Mouse (Mus musculus) heart, embryonic 10.5 days (tissue): ENCODE data around the gene Dlg3. TPM values are rescaled to one million over a fixed set of nuclear protein-coding genes. Genes with fewer than 3 reads are reported as not detected.

Experiments
- DNase-seq: peaks from one replicate; pipeline ENCODE4 v3.0.0-alpha.2; 2017; ENCODE audit warnings: low spot score
- H3K27ac ChIP-seq: fragments of 300-500 bp; sonication (generic); 2 replicates; pipeline ENCODE4 v1.5.1; 2016; ENCODE audit warnings: mild to moderate bottlenecking
- H3K27me3 ChIP-seq: fragments of 300-500 bp; sonication (generic); 2 replicates; pipeline ENCODE4 v1.6.1; 2016; ENCODE audit warnings: mild to moderate bottlenecking; ENCODE audit not compliant: poor library complexity, insufficient read depth, severe bottlenecking
- H3K36me3 ChIP-seq: fragments of 300-500 bp; sonication (generic); 2 replicates; pipeline ENCODE4 v1.6.1; 2016; ENCODE audit warnings: mild to moderate bottlenecking, moderate library complexity
- H3K4me1 ChIP-seq: fragments of 300-500 bp; sonication (generic); 2 replicates; pipeline ENCODE4 v1.6.1; 2016; ENCODE audit warnings: mild to moderate bottlenecking
- H3K4me3 ChIP-seq: fragments of 300-500 bp; sonication (generic); 2 replicates; pipeline ENCODE4 v1.5.1; 2016; ENCODE audit warnings: mild to moderate bottlenecking, moderate library complexity
- H3K9me3 ChIP-seq: fragments of 300-500 bp; sonication (generic); 2 replicates; pipeline ENCODE4 v1.6.1; 2016; ENCODE audit warnings: mild to moderate bottlenecking, moderate library complexity
- WGBS: fragments of 180-500 bp; shearing (Covaris S2); methylation state at CpG from one replicate; pipeline ENCODE4 v1.1.7; 2016; 5-methylcytosine and 5-hydroxymethylcytosine counted together
- polyA plus RNA-seq: library from polyadenylated mRNA; unstranded; fragments of >200 nt; fragmentation: Nextera tagmentation; extraction: Ambion mirVana; gene quantifications from 2 replicates; pipeline ENCODE4 v1.2.1, GENCODE M21; 2016

The Dlg3 gene
- polyA plus RNA-seq: 3.4 and 8.5 TPM in 2 replicates

DNA sequence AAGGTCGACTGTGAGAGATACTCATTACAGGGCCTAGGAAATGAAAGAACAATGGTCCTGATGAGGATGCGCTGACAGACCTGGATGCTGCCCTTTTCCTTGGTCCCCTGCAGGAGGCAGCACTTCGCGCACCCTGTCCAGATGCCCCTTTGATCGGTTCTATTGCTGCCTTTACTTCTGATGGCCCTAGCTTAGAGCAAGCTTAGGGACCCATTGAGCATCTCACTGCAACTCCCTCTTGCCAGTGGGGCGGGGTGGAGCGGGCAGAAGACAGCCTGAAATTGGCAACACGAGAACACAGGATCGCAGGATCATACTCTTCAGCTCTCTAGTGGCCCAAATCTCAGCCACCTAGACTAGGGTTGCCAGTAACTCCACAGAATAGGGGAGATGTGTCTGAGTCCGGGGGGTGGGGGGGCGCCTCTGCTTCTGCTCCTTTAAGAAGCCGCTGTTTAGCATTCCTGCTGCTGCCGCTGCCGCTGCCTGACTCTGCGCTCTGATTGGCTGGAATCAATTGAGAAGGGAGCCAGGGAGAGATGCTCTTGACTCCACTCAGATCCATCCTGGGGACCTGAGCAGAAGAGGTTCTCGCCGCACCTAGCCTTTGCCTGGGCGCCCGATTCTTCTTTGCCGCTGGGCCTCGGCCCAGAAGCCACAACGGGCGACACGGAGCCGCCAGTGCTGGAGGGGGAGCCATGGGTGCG, at the start of gene Dlg3:
Dlg3 (plus strand) TSS at position 542 of the 704 bp plus-strand sequence.
- H3K4me3 ChIP-seq: peak within 1 kb of the TSS; percentile 55
- peaks cover 46% of the 10 kb centered on the region for H3K27me3 ChIP-seq
- H3K4me1 ChIP-seq: peaks cover 6% of the 10 kb centered on the region
- no peak within 1 kb of the TSS; the same call in 1 of the 2 replicates for H3K27ac ChIP-seq
- no peaks in the 10 kb centered on the region for H3K36me3 ChIP-seq
- WGBS: 17% methylated on average over 25 of the region's 26 CpGs
- DNase-seq: no peak
- H3K9me3 ChIP-seq: no peaks in the 10 kb centered on the region

DNA sequence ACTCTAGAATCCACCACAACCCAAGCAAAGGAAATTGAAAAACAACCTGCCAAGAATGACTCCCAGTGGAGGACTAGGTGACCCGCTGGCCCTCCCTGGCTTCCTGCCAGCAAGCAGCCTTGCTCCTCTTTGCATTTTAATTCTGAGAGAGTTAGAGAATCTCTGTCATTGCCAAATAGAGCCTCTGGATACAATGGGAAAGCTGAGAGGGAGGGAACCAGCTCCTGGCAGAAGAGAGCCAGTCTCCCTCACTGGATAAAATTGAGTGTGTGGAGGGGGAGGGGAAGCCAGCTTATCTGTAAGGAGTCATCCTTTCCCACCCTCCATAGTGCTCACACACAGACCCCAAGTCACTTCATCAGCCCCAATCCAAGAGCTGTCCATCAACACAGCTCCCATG, 38.6 kb upstream of the Dlg3 start:
- DNase-seq: no peak
- Histone ChIP-seq H3K9me3 (no peaks in the 10 kb centered on the region), H3K4me1 (peaks cover 8% of the 10 kb centered on the region; the same call in 1 of the 2 replicates), H3K27ac (no peak overlapping the region), H3K4me3 (no peak overlapping the region), H3K27me3 (peaks cover 50% of the 10 kb centered on the region), H3K36me3 (peaks cover 30% of the 10 kb centered on the region; the same call in 1 of the 2 replicates)
- WGBS: 34% methylated on average over 1 of the region's 1 CpGs

DNA sequence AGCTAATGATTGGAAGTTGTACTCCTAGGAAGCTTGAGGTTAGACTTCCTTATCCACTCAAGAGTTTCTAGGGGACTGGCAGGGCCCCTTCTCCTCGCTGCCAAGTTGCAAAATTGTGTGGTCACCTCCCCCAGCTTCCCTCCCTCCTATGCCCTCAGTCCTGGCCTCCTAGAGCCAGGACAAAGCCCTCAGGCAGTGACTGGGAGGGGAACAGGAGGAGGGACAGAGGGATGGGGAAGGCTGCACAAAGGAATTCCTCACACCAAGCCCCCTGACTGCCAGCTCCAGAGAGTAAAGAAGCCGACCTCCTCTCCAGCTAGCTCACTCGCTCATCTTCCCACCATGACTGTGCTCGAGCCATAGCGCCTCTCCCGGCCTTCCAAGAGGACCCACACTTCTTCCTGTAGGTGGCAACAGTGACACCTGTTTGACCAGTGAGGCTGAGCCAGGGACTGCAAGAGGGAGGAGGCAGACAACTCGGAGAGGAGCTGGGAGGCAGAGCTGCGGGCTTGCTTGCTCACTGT, 37.8 kb upstream of the Dlg3 start, which contains the start of gene Gdpd2:
Gdpd2 (plus strand) TSS at position 209 of the 524 bp plus-strand sequence.
- peak within 1 kb of the TSS; percentile 40 for H3K4me3 ChIP-seq

DNA sequence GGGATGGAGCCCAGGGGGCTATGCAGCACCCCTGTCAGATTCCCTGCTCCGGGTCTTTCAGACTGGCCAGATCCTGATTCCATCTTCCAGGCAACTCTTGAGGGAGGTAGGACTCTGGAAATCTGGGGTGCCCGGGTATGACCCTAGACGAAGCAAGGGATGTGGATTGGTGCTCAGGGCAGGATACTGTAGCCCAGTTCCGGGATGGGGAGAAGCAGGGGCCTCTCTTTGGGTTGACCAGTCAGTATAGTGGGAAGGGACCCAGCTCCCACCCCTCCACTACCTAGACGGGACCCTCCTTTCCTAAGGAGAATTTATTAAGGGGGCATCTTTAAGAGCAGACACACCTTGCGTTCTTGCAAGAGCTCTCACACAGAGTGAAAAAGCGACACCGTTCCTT, 37.3 kb upstream of the Dlg3 start:
- DNase-seq: no peak
- Histone ChIP-seq H3K27me3 (peaks cover 58% of the 10 kb centered on the region), H3K9me3 (no peaks in the 10 kb centered on the region), H3K4me1 (peaks cover 8% of the 10 kb centered on the region; the same call in 1 of the 2 replicates), H3K27ac (no peak overlapping the region), H3K36me3 (peaks cover 20% of the 10 kb centered on the region; the same call in 1 of the 2 replicates), H3K4me3 (peak overlapping the region; percentile 40)
- WGBS: 40% methylated on average over 8 of the region's 8 CpGs

More for the DNA sequence above, 37.8 kb upstream of the Dlg3 start, which contains the start of gene Gdpd2:
- 21% methylated on average over 8 of the region's 8 CpGs for WGBS
- Histone ChIP-seq H3K9me3 (no peaks in the 10 kb centered on the region), H3K36me3 (peaks cover 26% of the 10 kb centered on the region; the same call in 1 of the 2 replicates), H3K4me1 (peaks cover 8% of the 10 kb centered on the region; the same call in 1 of the 2 replicates), H3K27ac (no peak within 1 kb of the TSS), H3K27me3 (peaks cover 58% of the 10 kb centered on the region)
- DNase-seq: peak; percentile 84

DNA sequence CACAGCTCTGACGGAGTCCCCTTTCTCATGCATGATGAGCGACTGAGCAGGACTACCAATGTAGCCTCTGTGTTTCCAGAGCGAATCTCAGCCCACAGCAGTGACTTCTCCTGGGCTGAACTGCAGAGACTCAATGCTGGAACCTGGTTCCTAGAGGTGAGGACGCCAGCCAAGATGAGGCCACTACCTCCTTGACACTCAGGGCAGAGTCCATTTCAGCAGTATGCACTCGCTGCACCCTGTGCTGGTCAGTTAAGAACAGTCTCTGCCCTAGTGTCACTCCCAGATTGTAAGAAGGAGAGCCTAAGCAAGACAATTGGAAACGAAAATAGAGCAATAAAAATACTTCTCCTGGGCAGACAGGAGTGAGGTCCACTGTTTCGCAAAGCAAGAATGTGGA, 33.2 kb upstream of the Dlg3 start:
- 62% methylated on average over 7 of the region's 7 CpGs for WGBS
- no peak for DNase-seq
- Histone ChIP-seq H3K27ac (no peak overlapping the region), H3K9me3 (no peaks in the 10 kb centered on the region), H3K36me3 (no peaks in the 10 kb centered on the region), H3K4me1 (peaks cover 8% of the 10 kb centered on the region; the same call in 1 of the 2 replicates), H3K4me3 (no peak overlapping the region), H3K27me3 (peaks cover 81% of the 10 kb centered on the region)

DNA sequence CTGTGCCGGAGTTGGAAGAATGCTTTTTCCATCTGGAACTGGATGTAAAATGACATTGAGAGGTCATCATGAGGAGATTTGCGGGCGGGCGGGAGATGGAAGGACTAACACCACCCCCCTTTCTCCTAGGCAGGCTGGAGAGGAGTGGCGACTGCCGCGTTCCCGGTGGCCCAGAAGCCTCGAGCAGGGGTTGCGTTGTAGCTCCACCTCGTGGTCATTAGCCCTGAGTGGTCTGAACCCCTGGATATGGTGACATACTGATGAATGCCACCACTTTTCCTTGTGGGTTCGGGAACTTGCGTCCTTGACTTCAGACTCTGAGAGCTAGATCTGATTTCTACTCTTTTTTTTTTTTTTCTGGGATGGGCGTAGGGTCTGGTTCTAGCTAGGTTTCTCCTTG, 28.6 kb upstream of the Dlg3 start:
- Histone ChIP-seq H3K4me1 (no peaks in the 10 kb centered on the region), H3K36me3 (no peaks in the 10 kb centered on the region), H3K27ac (no peak overlapping the region), H3K9me3 (no peaks in the 10 kb centered on the region), H3K4me3 (peak overlapping the region; percentile 48), H3K27me3 (peaks cover 39% of the 10 kb centered on the region)
- WGBS: 16% methylated on average over 14 of the region's 14 CpGs
- DNase-seq: peak; percentile 83

DNA sequence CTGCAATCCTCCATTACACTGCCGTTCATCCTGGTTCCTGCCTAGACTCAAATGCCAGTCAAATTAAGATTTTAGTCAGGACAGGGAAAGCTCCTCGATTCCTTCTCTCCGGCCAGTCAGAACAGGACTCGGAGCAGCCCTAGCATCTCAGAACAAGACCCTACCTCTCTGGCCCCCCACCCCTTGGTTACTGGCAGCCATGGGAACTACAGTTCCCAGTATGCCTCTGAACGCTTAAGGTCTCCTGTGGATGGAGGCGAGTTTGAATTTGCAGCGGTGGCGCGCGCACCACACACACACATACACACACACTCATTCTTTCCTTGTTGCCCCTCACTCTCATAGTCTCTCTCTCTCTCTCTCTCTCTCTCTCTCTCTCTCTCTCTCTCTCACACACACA, 28.1 kb upstream of the Dlg3 start:
- Histone ChIP-seq H3K27me3 (peaks cover 34% of the 10 kb centered on the region), H3K36me3 (no peaks in the 10 kb centered on the region), H3K9me3 (no peaks in the 10 kb centered on the region), H3K27ac (no peak overlapping the region), H3K4me3 (peak overlapping the region; percentile 48), H3K4me1 (no peaks in the 10 kb centered on the region)
- no peak for DNase-seq
- WGBS: 31% methylated on average over 10 of the region's 10 CpGs

DNA sequence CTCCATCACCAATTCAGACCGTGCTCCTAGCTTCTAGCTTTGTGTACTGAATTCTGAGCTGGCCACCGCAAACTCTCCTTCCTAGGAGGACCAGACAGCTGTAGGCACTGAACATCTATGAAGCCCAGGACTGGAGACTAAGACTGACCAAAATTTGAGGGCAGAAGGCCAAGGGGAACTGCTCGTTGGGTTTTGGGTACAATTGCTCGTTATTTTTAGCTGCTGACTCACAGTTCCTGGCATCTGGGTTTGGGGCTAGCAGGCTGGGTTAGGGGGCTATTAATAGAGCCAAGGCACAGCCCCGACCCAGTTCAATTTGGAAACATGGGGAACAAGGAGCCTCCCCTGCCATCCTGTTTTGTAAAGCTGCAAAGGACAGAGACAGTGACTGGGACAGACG, 26.7 kb upstream of the Dlg3 start:
- Histone ChIP-seq H3K36me3 (no peaks in the 10 kb centered on the region), H3K9me3 (no peaks in the 10 kb centered on the region), H3K4me1 (no peaks in the 10 kb centered on the region), H3K27ac (peak overlapping the region; percentile 64), H3K4me3 (peak overlapping the region; percentile 24; the same call in 1 of the 2 replicates), H3K27me3 (peaks cover 26% of the 10 kb centered on the region)
- DNase-seq: no peak
- WGBS: 51% methylated on average over 6 of the region's 6 CpGs

DNA sequence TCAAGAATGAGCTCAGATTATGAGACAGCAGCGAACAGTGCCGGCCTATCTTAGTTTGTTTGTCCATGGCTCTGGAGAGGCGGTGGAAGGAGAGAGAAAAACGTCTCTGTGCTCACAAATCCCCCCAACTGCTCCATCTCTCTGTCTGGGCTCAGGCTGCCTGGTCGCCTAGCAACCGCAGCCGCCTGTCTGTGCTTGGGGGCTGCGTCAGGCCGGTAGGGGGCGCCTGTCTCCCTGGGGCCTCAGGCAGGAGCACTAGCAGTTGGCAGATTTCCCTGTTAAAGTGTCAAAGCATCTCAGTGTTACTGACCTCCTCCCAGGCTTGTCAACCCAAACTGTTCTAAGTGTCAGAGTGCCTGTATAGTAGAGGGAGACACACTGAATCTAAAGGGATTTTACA, 25.6 kb upstream of the Dlg3 start:
- H3K9me3 ChIP-seq: no peaks in the 10 kb centered on the region
- H3K27me3 ChIP-seq: peaks cover 18% of the 10 kb centered on the region
- H3K4me3 ChIP-seq: no peak overlapping the region
- 9% methylated on average over 10 of the region's 10 CpGs for WGBS
- H3K36me3 ChIP-seq: no peaks in the 10 kb centered on the region
- H3K27ac ChIP-seq: no peak overlapping the region
- DNase-seq: no peak
- H3K4me1 ChIP-seq: no peaks in the 10 kb centered on the region

DNA sequence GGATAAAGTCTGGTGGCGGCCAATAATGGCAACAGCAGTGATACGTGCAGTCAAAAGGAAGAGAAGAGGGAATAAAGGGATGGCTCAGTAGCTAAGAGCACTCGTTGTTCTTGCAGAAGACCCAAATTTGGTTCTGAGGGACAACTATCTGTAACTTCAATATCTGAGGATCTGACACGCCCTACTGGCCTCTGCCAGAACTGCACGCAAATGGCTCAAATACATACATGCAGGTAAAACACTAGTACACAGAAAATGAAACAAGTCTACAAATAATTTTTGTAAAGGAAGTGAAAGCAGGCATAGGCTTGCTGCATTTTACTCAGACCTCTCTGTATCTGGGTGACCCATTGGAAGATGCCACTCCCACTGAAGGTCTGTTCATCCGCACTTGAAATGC, 1.7 kb upstream of the Dlg3 start:
- no peak for DNase-seq
- no peaks in the 10 kb centered on the region for H3K36me3 ChIP-seq
- H3K27ac ChIP-seq: no peak overlapping the region
- peaks cover 41% of the 10 kb centered on the region for H3K27me3 ChIP-seq
- no peak overlapping the region for H3K4me3 ChIP-seq
- 77% methylated on average over 6 of the region's 6 CpGs for WGBS
- no peaks in the 10 kb centered on the region for H3K9me3 ChIP-seq
- peaks cover 6% of the 10 kb centered on the region for H3K4me1 ChIP-seq

DNA sequence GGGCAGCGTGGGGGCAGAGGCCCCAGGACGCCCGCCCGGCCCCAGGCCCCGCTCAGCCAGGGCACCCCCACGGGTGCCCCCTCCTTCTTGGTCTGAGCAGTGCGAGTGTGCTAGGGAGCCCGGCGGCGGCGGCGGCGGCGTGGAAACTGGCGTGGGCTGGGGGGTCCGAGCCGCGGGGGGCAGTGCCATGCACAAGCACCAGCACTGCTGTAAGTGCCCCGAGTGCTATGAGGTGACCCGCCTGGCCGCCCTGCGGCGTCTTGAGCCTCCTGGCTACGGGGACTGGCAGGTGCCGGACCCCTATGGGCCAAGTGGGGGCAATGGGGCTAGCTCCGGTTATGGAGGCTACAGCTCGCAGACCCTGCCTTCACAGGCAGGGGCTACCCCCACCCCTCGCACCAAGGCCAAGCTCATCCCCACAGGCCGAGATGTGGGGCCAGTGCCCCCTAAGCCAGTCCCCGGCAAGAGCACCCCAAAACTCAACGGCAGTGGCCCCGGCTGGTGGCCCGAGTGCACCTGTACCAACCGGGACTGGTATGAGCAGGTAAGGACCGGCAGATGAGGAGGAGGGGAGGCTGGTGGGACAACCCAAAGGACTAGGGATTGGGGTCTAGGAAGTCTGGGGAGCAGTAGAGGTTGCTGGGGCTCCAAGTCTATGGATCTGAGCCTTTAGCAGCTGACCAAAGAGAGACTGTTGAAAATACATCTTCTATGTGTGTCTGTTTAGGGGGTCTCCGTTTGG, 534 bp downstream of the Dlg3 start:
- Histone ChIP-seq H3K4me3 (peak overlapping the region; percentile 55), H3K4me1 (peaks cover 6% of the 10 kb centered on the region), H3K27me3 (peaks cover 47% of the 10 kb centered on the region), H3K27ac (no peak overlapping the region; the same call in 1 of the 2 replicates), H3K9me3 (no peaks in the 10 kb centered on the region), H3K36me3 (no peaks in the 10 kb centered on the region)
- WGBS: 30% methylated on average over 23 of the region's 36 CpGs
- no peak for DNase-seq

DNA sequence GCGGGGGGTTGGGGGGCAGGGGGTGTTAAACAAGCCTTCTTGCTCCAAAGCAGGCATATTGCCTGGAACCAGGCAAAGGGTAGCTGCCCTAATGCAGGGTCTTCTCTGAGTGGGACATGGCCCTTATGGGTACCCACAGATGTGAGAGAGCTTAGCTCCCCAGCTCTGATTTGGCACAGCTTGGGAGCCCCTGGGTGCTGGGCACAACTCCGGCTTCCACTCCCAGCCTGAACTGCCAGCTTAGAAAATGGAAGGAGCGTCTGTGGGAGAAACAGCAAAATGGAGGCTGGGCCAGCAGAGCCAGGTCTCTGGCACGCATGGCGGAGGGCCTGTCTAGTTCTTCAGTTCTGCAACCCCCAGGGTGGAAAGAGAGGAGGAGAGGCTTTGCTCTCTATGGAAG, 1.8 kb downstream of the Dlg3 start:
- 78% methylated on average over 5 of the region's 5 CpGs for WGBS
- peaks cover 47% of the 10 kb centered on the region for H3K27me3 ChIP-seq

DNA sequence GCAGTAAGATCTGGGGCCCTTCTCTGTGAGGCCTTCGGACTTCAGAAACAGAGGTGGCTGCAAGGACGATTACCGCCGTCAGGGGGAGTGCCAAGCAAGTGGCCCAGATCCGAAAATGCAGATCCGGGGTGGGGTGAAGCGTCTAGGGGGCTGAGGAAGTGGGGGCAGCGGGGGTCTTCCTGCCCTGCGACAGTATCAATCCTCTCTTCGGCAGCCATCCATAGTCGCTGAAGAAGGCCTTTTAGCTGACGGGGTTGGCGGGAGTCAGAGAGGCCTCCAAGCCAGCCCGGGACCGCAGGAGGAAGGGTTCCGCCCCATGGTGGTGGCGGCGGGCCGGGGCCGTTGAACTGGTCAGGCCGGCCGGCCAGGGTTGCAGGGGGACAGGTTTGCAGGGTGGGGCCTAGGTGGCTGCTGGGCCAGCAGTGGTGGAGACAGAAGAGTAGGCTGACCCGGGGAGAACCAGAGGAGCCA, 6.9 kb downstream of the Dlg3 start:
- H3K27me3 ChIP-seq: peaks cover 24% of the 10 kb centered on the region
- peak overlapping the region; percentile 83 for H3K27ac ChIP-seq
- 19% methylated on average over 23 of the region's 23 CpGs for WGBS

More for the DNA sequence above, 1.8 kb downstream of the Dlg3 start:
- H3K27ac ChIP-seq: no peak overlapping the region
- no peaks in the 10 kb centered on the region for H3K9me3 ChIP-seq
- DNase-seq: no peak
- H3K36me3 ChIP-seq: no peaks in the 10 kb centered on the region
- no peak overlapping the region for H3K4me3 ChIP-seq
- peaks cover 6% of the 10 kb centered on the region for H3K4me1 ChIP-seq

More for the DNA sequence above, 6.9 kb downstream of the Dlg3 start:
- H3K9me3 ChIP-seq: no peaks in the 10 kb centered on the region
- peak; percentile 77 for DNase-seq
- peak overlapping the region; percentile 59 for H3K4me3 ChIP-seq
- H3K36me3 ChIP-seq: no peaks in the 10 kb centered on the region
- no peaks in the 10 kb centered on the region for H3K4me1 ChIP-seq
